Mouse (Mus musculus): ENCODE results near the gene Ccr1.

The Ccr1 gene

GRCm38 (mm10) chr9:123927281-123927960, 41.1 kb downstream of the Ccr1 start:
- DNase-seq (ENCODE audit: low spot score in 2 of 2) = no peak

GRCm38 (mm10) chr9:123926041-123926440, 42.5 kb downstream of the Ccr1 start:
- peak; percentile 56 to 67 for DNase-seq (ENCODE audit: low spot score in 2 of 2)

- peak; percentile 82 to 87 for DNase-seq (ENCODE audit: low spot score in 2 of 2)
These were observed 43.2 kb downstream of the Ccr1 start for GRCm38 (mm10) chr9:123925101-123925946.

- DNase-seq (ENCODE audit: low spot score in 2 of 2) = peak; percentile 86 to 89
These were observed 43.9 kb downstream of the Ccr1 start for GRCm38 (mm10) chr9:123924589-123925066.

- peak; percentile 79 for DNase-seq (ENCODE audit: low spot score in 2 of 2)
These were observed 44.5 kb downstream of the Ccr1 start for GRCm38 (mm10) chr9:123924035-123924434.

GRCm38 (mm10) chr9:123923146-123923991, 45.1 kb downstream of the Ccr1 start:
- DNase-seq (ENCODE audit: low spot score in 2 of 2) = peak in 1 of 2 experiments; percentile 44

Data from right cerebral cortex, adult 2 months (tissue).